20 mouse cellular contexts compared by ENCODE assay signal in the genomic region with DNA sequence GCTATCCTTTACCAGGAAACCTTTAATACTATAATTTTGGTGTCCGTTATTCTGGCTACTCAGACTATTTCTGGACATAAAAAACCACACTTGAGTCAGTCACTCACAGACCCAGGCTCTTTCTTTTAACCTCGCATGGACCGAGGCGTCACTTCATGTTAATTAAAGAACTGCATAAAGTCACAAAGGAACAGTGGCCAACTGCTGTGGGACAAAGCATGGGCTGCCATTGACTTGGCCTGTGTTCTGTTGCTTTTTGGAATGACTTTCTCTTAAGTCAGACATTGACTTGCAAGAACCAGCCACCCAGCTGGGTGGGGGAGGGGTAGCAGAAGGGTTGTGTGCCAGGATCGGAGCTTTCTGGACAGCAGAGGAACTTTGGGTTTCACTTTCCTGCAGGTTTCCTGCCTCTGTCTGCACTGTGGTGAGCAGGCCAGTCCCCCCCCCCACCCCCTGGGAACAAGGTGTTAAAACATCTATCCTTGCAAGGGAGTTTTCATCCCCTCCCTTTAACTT.
DNase-seq lines count a peak whose midpoint lies in the region; ATAC-seq and TF ChIP-seq lines count a peak whose summit lies in the region.
"Had no signal": no experiment of that assay in that cellular context is flagged by ENCODE, and none has a peak within 500 bp of the region (broad histone marks: within the 10 kb centered on the region; RNA-seq: fewer than 3 reads in every experiment).

No protein-coding gene starts in this region.

- no peaks in the 10 kb centered on the region for H3K9me3 ChIP-seq in hindbrain, embryonic 11.5 days (ENCODE audit: control insufficient read depth, low read length)
- no peaks in the 10 kb centered on the region for H3K9me3 ChIP-seq in hindbrain, embryonic 14.5 days (ENCODE audit: control insufficient read depth, low read length)
- no peaks in the 10 kb centered on the region for H3K9me3 ChIP-seq in midbrain, postnatal 0 days (ENCODE audit: low read length)
- H3K9me3 ChIP-seq in midbrain, embryonic 11.5 days (ENCODE audit: control insufficient read depth, low read length) = no peaks in the 10 kb centered on the region
- no peaks in the 10 kb centered on the region for H3K9me3 ChIP-seq in hindbrain, embryonic 16.5 days (ENCODE audit: control insufficient read depth, low read length)
- H3K9me3 ChIP-seq: embryonic facial prominence, embryonic 13.5 days; forebrain, embryonic 12.5 days; G1E; heart, embryonic 12.5 days; intestine, embryonic 15.5 days had no signal

- H3K36me3 ChIP-seq in hindbrain, embryonic 11.5 days (ENCODE audit: control insufficient read depth, insufficient read depth, low read length) = no peaks in the 10 kb centered on the region
- no peaks in the 10 kb centered on the region for H3K36me3 ChIP-seq in hindbrain, embryonic 14.5 days (replicated peaks; ENCODE audit: control insufficient read depth, insufficient read depth)
- H3K36me3 ChIP-seq in midbrain, postnatal 0 days (ENCODE audit: insufficient read depth, low read length) = no peaks in the 10 kb centered on the region
- H3K36me3 ChIP-seq in midbrain, embryonic 11.5 days (ENCODE audit: control insufficient read depth, insufficient read depth, low read length) = no peaks in the 10 kb centered on the region
- no peaks in the 10 kb centered on the region for H3K36me3 ChIP-seq in hindbrain, embryonic 16.5 days (ENCODE audit: control insufficient read depth, insufficient read depth, low read length)
- H3K36me3 ChIP-seq: embryonic facial prominence, embryonic 13.5 days; forebrain, embryonic 12.5 days; G1E; heart, embryonic 12.5 days; intestine, embryonic 15.5 days had no signal

- TF ChIP-seq CTCF in midbrain, postnatal 0 days (IDR thresholded peaks at IDR 0.05) = no peak

- H3K9ac ChIP-seq in hindbrain, embryonic 11.5 days (ENCODE audit: low read depth, low read length) = no peak overlapping the region
- H3K9ac ChIP-seq in hindbrain, embryonic 14.5 days = no peak overlapping the region
- no peak overlapping the region for H3K9ac ChIP-seq in midbrain, postnatal 0 days (replicated peaks; ENCODE audit: low read length, poor library complexity, severe bottlenecking)
- no peak overlapping the region for H3K9ac ChIP-seq in midbrain, embryonic 11.5 days (ENCODE audit: low read length)
- H3K9ac ChIP-seq in hindbrain, embryonic 16.5 days (ENCODE audit: low read depth, low read length) = no peak overlapping the region
- H3K9ac ChIP-seq: embryonic facial prominence, embryonic 13.5 days; forebrain, embryonic 12.5 days; heart, embryonic 12.5 days; intestine, embryonic 15.5 days had no signal

- no peak overlapping the region for H3K27ac ChIP-seq in hindbrain, embryonic 11.5 days (ENCODE audit: low read depth, low read length)
- no peak overlapping the region for H3K27ac ChIP-seq in hindbrain, embryonic 14.5 days
- no peak overlapping the region for H3K27ac ChIP-seq in midbrain, postnatal 0 days (ENCODE audit: low read depth, low read length)
- H3K27ac ChIP-seq in midbrain, embryonic 11.5 days (ENCODE audit: low read depth, low read length) = no peak overlapping the region
- H3K27ac ChIP-seq in hindbrain, embryonic 16.5 days (ENCODE audit: low read depth, low read length) = no peak overlapping the region
- H3K27ac ChIP-seq: embryonic facial prominence, embryonic 13.5 days; forebrain, embryonic 12.5 days; intestine, embryonic 15.5 days had no signal

- no peak overlapping the region for H3K4me3 ChIP-seq in hindbrain, embryonic 11.5 days (ENCODE audit: low read depth, low read length)
- no peak overlapping the region for H3K4me3 ChIP-seq in hindbrain, embryonic 14.5 days (replicated peaks; ENCODE audit: low read length)
- no peak overlapping the region for H3K4me3 ChIP-seq in midbrain, postnatal 0 days (ENCODE audit: low read depth, low read length)
- no peak overlapping the region for H3K4me3 ChIP-seq in midbrain, embryonic 11.5 days (ENCODE audit: low read depth, low read length)
- H3K4me3 ChIP-seq in hindbrain, embryonic 16.5 days (ENCODE audit: low read length) = no peak overlapping the region
- H3K4me3 ChIP-seq: embryonic facial prominence, embryonic 13.5 days; forebrain, embryonic 12.5 days; heart, embryonic 12.5 days; intestine, embryonic 15.5 days had no signal

- H3K4me2 ChIP-seq in hindbrain, embryonic 11.5 days (replicated peaks; ENCODE audit: low read depth, low read length) = no peak overlapping the region
- no peak overlapping the region for H3K4me2 ChIP-seq in hindbrain, embryonic 14.5 days (replicated peaks)
- no peak overlapping the region for H3K4me2 ChIP-seq in midbrain, postnatal 0 days (ENCODE audit: low read depth, low read length, poor library complexity, severe bottlenecking)
- no peak overlapping the region for H3K4me2 ChIP-seq in midbrain, embryonic 11.5 days
- no peak overlapping the region for H3K4me2 ChIP-seq in hindbrain, embryonic 16.5 days (ENCODE audit: low read length)
- H3K4me2 ChIP-seq: embryonic facial prominence, embryonic 13.5 days; forebrain, embryonic 12.5 days; heart, embryonic 12.5 days; intestine, embryonic 15.5 days had no signal

- no peaks in the 10 kb centered on the region; the same call in 1 of the 2 replicates for H3K4me1 ChIP-seq in hindbrain, embryonic 11.5 days (replicated peaks; ENCODE audit: control insufficient read depth, insufficient read depth, low read length)
- H3K4me1 ChIP-seq in hindbrain, embryonic 14.5 days (replicated peaks; ENCODE audit: control insufficient read depth, insufficient read depth, low read length) = peaks cover 17% of the 10 kb centered on the region
- peaks cover 13% of the 10 kb centered on the region for H3K4me1 ChIP-seq in midbrain, postnatal 0 days (ENCODE audit: insufficient read depth, low read length)
- H3K4me1 ChIP-seq in midbrain, embryonic 11.5 days (ENCODE audit: control insufficient read depth, insufficient read depth, low read length) = peaks cover 9% of the 10 kb centered on the region
- H3K4me1 ChIP-seq in hindbrain, embryonic 16.5 days (ENCODE audit: control insufficient read depth, insufficient read depth, low read depth, low read length) = peaks cover 16% of the 10 kb centered on the region
- H3K4me1 ChIP-seq: embryonic facial prominence, embryonic 13.5 days had no signal

- peak; percentile 24 for DNase-seq in hindbrain, embryonic 11.5 days (ENCODE audit: low spot score)
- no peak for DNase-seq in hindbrain, embryonic 14.5 days (ENCODE audit: low spot score)
- DNase-seq in midbrain, postnatal 0 days (ENCODE audit: low spot score) = peak; percentile 60
- DNase-seq in midbrain, embryonic 11.5 days (ENCODE audit: low spot score, missing footprints) = no peak
- DNase-seq in NIH3T3 (ENCODE audit: low read depth) = peak; percentile 6
- DNase-seq in adrenal gland, postnatal 10 days = no peak
- DNase-seq: adrenal gland, postnatal 25 days; B cell, adult 2 months; cerebellum, adult 2 months; gastrocnemius, postnatal 14 days; kidney, adult 18-20 months had no signal

- WGBS in hindbrain, embryonic 11.5 days = 45% methylated on average over 5 of the region's 5 CpGs
- 31% methylated on average over 5 of the region's 5 CpGs for WGBS in hindbrain, embryonic 14.5 days
- 66% methylated on average over 5 of the region's 5 CpGs for WGBS in midbrain, postnatal 0 days
- WGBS in midbrain, embryonic 11.5 days = 73% methylated on average over 5 of the region's 5 CpGs
- 29% methylated on average over 5 of the region's 5 CpGs for WGBS in hindbrain, embryonic 16.5 days

- H3K27me3 ChIP-seq in hindbrain, embryonic 11.5 days (ENCODE audit: control insufficient read depth, insufficient read depth, low read length) = no peaks in the 10 kb centered on the region
- no peaks in the 10 kb centered on the region for H3K27me3 ChIP-seq in hindbrain, embryonic 14.5 days (ENCODE audit: control insufficient read depth, insufficient read depth, low read length)
- no peaks in the 10 kb centered on the region for H3K27me3 ChIP-seq in midbrain, postnatal 0 days (ENCODE audit: insufficient read depth, low read length)
- no peaks in the 10 kb centered on the region for H3K27me3 ChIP-seq in midbrain, embryonic 11.5 days (ENCODE audit: control insufficient read depth, insufficient read depth, low read length)
- H3K27me3 ChIP-seq in hindbrain, embryonic 16.5 days (replicated peaks; ENCODE audit: control insufficient read depth, insufficient read depth, low read length) = no peaks in the 10 kb centered on the region
- H3K27me3 ChIP-seq: embryonic facial prominence, embryonic 13.5 days; forebrain, embryonic 12.5 days; heart, embryonic 12.5 days; intestine, embryonic 15.5 days had no signal

- no peak for ATAC-seq in hindbrain, embryonic 11.5 days (ENCODE audit: low FRiP score)
- no peak; the same call in 1 of the 2 replicates for ATAC-seq in hindbrain, embryonic 14.5 days (ENCODE audit: low FRiP score)
- ATAC-seq in midbrain, postnatal 0 days (ENCODE audit: low FRiP score) = no peak
- ATAC-seq in midbrain, embryonic 11.5 days (ENCODE audit: low FRiP score) = no peak
- ATAC-seq in hindbrain, embryonic 16.5 days = peak; percentile 40
- ATAC-seq: activated CD4-positive, CD25-positive, alpha-beta regulatory T cell, adult 4 months; CD4-positive, CD25-positive, alpha-beta regulatory T cell, adult 4 months; forebrain, embryonic 16.5 days; intestine, embryonic 15.5 days had no signal

Comparison
In these comparisons a context has a peak if more than half of its experiments do, and no peak if none do; other contexts are left out.
1. DNase-seq: peak in hindbrain, embryonic 11.5 days (single experiment), midbrain, postnatal 0 days (single experiment) and NIH3T3 (single experiment); none in hindbrain, embryonic 14.5 days (single experiment), midbrain, embryonic 11.5 days (single experiment) and adrenal gland, postnatal 10 days (single experiment).